Mouse (Mus musculus): ENCODE results near the gene Slc29a3. TPM values are rescaled to one million over a fixed set of nuclear protein-coding genes. Genes with fewer than 3 reads are reported as not detected.
"Not testable (repeated sequence)": the region's sequence is repeated elsewhere in the genome, so short reads cannot be mapped to it uniquely, and the experiment has no call there.

Gene Slc29a3
- total RNA-seq, 4 experiments from 2014 or later = 13.9 to 22.5 (median 17.9) TPM

DNA sequence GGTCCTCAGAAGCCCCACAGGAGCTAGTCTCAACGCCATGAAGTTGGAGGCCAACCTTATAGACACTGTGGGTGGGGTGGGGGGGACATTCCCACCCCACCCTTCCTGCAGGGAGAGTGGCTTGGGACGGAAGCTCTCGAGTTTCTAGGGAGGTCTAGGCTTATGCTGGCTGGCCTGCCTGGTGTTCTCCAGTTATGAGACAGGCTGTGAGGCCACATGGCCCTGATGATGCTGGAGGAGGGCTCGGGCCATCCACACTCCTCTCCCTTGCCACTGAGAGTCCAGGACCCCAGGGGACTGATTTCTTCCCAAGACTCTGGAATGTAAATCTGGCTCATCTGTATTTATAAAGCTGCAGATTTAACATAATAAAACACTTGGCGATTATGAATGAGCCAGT, 25.3 kb downstream of the Slc29a3 start:
- DNase-seq (ENCODE audit: low spot score in 2 of 2) = no peak

DNA sequence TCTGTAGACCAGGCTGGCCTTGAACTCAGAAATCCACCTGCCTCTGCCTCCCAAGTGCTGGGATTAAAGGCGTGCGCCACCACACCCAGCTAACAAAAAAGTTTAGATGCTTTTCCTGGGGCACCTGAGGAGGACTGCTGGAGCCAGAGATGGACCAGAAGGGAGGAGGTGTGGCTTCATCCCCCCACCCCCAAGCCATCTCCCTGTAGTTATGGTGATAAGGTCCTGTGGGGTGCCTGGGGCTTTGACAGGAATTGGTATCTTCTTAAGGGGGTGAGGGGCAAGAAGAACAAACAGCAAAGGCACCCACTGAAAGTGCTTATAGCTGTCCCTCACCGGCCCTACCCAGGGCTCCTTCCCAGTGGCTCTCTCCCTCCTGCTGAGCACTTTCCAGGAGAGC, 25.7 kb downstream of the Slc29a3 start:
- DNase-seq (ENCODE audit: low spot score in 2 of 2) = no peak

DNA sequence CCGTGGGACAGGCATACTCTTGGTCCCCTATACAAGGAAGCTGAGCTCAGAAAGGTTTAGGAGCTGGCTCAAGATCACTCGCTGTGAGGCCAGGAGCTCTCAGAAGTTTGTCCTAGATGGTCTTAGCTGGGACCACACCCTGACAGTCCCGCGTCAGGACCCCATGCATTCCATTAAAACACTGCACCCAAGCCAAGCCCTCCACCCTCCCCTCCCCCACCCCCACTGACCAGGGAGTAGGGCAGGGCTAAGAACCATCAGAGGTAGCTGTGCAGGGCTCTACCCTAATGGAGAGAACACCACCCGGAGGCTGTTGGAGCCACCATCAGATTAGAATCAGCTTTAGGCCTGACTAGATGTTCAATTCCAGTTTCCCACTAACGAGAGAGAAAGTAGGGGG, 28.1 kb downstream of the Slc29a3 start:
- DNase-seq (ENCODE audit: low spot score in 2 of 2) = no peak

DNA sequence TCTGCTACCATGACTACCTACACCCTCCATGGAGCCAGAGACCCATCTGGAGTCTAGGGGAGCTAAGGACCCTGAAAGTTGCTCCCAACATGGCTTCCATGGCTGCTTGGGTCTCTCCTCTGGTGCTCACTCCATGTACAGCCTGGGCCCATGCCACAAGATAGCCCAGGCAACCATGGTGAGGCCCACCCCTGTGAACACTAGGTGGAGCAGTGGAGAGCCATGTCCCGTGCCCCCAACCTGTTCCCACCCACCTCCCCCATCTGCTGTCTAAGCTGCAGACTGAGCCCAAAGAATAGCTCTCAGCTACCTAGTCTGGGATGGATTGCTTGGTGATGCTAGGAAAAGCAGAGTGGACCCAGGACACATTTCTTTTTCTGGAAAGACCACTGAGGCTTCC, 29.2 kb downstream of the Slc29a3 start:
- DNase-seq (ENCODE audit: low spot score in 2 of 2) = no peak

DNA sequence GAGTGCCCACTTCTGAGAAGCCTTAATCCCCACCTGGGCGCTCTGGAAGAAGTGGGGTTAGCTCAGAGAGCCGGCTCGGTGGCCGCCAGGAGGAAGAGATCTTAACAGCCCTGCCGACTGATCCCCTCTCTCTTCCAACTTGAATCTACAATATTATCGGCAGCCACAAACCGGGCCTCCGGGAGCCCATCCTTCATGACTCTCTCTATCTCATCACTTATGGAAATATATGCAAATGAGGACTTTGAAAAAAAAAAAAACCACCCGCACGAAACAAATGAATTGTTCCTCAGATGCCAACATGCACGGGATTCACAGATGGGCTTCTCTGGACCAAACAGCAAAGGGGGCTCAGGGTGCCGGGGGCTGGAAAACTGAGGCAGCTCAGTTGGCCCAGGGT, 31.0 kb downstream of the Slc29a3 start:
- DNase-seq (ENCODE audit: low spot score in 2 of 2) = no peak

DNA sequence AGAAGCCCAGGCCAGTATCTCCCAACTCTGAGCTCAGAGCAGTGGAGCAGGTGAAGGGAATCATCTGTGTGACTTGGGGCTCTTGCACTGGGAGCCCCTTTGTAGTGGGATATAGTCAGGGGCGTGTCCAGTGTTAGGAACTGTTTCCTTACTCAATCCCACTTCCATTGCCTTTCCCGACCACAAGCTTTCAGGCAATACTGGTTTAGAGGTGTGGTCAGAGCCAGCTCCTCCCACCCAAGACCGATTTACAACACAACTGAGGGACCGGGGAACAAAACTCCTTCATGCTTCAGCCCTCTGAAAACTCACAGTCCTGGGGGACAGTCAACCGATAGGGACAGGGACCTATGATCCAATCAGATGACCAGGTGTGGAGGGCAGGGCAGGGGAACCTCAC, 32.1 kb downstream of the Slc29a3 start:
- no peak for DNase-seq (ENCODE audit: low spot score in 2 of 2)

DNA sequence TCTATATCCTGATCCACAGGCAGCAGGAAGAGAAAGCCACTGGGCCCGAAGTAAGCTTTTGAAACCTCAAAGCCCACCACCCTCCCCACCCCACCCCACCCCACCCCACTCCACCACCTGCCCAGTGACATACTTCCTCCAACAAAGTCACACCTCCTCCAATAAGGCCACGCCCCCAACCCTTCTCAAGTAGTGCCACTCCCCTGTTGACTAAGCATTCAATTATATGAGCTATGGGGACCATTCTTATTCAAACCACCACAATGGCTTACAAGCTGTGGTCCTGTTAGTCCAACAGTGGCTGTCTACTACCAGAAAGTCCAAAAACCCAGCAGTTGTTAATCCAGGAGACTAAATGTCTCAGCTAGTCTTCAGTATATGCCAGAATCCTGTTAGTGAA, 34.1 kb downstream of the Slc29a3 start:
- DNase-seq (ENCODE audit: low spot score in 2 of 2) = no peak

DNA sequence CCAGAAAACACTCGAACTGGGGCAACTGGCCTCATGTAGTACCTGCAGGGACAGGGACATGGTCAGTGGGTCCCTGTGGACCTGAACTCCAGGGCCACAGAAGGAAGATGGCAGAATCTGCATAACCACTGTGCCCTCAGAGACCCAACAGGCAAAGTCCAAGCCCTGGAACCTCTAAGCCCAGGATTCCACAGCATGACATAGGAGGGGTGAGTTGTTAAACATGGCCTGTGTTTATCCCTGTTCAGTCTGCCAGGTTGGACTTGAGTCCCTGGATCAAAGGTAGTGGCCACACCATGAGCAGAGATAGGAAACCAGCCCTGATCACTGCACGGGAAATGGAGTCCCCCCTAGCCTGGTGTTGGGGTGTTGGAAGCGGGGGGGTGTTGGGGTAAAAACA, 36.1 kb downstream of the Slc29a3 start:
- no peak for DNase-seq (ENCODE audit: low spot score in 2 of 2)

DNA sequence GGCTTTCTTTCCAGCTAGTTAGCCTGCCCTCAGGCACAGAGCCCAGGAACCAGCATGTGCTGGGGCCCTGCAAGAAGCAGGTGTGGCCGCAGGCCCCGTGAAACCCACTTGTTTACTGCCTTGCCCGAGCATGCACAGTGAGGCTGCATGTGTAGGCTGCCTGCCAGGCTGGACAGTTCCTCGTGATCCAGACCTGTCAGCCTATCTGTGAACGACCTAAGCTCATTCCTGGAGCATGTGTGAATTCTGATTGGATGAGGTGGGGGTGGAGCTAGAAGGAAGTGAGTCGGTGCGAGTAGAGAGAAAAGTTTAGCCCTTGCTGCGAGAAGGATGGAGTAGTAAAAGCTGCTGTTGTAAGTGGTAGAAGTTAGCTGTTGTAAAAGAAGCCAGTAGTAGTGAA, 40.3 kb downstream of the Slc29a3 start:
- DNase-seq (ENCODE audit: low spot score in 2 of 2) = not testable (repeated sequence)

DNA sequence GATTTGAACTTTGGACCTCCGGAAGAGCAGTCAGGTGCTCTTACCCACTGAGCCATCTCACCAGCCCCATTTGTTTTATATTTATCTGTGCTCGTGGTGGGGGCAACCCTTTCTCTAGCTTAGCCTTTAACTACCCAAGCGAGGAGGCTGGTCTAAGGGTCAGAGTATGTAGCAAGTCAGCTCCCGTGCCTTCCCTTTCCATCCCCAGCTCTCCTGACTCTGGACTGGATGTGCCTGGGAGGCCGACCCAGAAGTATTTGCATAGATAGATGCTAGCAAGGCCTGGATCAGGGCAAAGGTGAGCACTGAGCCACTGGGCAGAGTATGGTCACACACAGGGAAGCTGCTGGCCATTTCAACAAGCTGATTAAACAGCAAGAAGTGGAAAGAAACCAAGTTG, 43.8 kb downstream of the Slc29a3 start:
- DNase-seq (ENCODE audit: low spot score in 2 of 2) = no peak

DNA sequence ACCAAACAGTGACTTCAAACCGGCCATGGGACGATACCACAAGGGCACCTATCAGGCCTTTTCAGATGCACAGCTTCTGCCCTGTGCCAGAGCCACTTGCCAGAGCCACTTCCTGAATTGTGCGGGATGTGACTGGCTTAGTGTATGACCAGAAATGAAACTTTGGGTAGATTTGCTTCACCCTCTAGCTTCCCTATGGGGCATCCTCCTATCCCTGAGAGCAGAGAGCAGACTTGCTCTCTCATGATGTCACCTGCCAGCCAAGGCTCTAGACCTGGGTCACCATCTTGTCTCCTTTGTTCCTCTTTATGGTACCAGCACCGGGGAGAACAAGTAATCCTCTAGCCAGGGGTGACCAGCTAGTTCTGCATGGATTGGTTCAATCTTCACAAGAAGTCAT, 46.3 kb downstream of the Slc29a3 start:
- no peak for DNase-seq (ENCODE audit: low spot score in 2 of 2)

DNA sequence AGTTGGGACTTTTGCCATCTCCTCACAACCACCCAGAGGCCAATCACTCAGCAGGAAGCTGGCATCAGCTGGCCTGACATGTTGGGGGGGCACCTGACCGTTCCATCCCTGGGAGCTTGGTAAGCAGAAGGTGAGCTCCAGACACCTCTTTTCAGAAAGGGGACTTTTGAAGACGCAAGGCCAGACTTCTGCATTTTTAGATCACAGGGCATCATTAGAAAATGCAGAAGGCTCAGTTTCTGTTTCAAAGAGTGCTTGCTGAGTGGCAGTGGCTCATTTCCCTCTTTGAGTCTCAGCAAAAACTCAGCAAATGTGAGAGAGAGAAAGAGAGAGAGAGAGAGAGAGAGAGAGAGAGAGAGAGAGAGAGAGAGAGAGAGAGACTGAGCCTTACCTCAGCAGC, 47.5 kb downstream of the Slc29a3 start:
- no peak for DNase-seq (ENCODE audit: low spot score in 2 of 2)

DNA sequence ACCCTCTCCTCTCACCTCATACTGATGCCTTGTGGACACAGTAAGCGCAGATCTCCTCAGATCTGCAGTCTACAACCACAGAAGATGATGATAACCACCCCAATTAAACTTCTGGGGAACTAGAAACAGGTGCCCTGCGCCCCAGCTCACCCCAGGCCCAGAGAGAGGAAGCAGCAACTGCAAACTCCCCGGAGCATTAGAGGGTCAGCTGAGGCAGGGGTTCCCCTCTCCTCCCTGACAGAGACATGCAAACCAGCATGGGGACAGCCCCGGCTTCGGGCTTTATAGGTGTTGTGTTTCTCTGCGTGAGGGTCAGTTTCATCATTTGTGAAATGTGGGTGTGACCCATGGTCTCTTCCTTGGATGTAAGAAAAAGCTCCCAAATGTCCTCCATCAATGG, 54.8 kb downstream of the Slc29a3 start:
- DNase-seq (ENCODE audit: low spot score in 2 of 2) = no peak

DNA sequence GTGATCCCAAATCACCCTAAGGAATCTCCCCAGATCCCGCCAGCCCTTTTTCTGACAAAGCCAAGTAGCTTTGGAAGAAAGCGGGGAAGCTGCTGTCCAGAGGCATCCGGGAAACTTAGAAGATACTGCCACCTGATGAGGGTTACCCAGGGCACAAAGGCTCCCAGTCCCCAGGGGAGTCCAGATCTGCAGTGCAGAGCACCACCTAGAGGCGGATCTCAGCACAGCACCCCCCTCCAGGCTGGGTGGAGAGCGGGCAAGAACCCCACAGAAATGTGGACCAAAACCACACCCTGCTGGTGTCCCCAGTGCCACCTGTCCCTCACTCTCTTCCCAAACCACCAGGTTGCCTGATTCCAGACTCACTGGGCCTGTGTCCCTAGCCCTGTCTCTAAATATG, 55.6 kb downstream of the Slc29a3 start:
- DNase-seq (ENCODE audit: low spot score in 2 of 2) = peak in 1 of 2 experiments; percentile 62

DNA sequence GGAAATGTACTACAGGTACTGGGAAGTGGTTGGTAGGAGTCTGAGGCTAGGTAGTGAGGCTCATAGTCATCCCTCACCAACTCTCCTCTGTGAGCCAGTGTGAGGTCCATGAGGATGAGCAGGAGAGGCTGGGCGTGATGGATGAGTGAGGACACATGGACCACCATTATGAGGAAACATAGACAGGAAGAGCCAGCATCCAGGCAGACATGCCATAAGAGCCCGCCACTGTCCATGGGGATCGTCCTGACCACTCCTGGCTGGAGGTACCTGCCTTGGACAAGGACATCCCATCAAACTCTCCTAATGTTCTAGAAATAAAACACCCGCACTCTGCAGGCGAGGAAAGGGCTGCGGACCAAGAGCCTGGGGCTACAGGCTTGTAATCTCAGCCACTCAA, 56.2 kb downstream of the Slc29a3 start, which contains the start of gene Cdh23:
Gene Cdh23, minus strand, starts transcription at position 101 of the 400 bp plus-strand sequence.
- DNase-seq (ENCODE audit: low spot score in 2 of 2) = no peak

DNA sequence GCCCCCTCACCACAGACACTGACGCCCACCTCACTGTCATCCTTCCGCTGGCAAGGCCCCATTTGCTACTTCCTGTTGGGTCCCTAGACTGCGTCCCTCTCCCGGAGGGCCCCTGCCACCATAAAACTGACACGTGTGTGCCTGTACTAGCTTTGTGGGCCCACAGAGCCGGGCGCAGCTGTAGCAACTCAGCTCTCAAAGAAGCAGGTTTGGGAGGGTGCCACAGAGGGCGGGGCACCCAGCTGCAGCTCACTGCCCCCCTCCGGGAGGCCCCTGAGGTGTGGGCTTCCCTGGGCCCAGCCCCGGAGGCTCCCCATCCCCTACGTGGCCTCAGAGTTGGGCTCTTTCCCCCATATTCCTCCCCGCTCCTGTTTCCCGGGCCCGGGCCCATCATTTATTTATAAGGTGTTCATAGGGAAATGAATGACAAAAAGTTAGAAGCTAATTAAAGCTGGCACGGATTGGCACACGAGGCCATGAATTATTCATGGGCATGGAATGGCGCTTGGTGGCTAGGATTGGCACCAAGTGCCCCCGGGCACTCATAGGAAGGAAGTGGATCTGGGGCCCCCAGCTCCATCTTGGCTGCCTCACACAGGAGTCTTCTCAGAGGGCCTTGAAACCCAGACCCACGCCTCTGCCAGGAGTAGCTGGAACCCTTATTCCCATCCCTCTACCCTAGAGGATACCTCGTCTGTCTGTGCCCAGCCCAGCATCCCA, 60.8 kb downstream of the Slc29a3 start:
- peak in 1 of 2 experiments; percentile 21 for DNase-seq (ENCODE audit: low spot score in 2 of 2)

DNA sequence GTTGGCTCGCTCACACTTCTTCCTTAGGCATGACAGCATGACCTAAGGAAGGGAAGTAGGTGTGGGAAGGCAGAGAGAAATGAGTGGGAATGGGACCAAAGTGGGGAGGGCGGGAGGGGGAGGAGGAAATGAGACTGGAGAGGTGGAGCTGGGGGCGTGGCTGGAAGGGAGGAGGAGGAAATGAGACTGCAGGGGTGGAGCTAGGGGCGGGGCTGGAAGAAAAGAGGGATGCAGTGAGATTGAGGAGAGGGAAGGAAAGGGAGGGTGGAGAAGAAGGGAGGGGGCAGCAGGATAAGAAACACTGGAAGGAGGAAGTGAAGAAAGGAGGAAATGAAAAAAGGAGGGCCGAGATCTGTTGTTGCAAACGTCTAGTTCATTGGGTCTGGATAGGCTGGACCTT, 61.6 kb downstream of the Slc29a3 start:
- DNase-seq (ENCODE audit: low spot score in 2 of 2) = no peak

DNA sequence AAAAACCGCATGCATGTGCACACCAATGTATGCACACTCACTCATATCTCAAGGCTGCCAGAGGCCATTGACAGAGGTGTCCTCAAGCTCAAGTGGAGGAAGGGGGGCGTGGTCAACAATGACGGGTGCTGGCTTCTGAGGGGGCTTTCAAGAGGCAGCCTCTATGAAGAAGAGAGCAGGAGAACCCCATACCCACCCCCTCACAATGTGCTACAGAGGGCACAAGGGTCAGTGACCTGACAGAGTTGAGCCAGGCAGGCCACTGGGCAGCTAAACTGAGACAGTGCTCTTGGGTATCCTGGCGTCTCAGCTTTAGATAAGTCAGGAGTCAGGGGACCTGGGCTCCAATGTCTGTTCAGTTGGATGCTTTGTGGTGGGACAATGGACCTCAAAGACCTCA, 63.2 kb downstream of the Slc29a3 start:
- no peak for DNase-seq (ENCODE audit: low spot score in 2 of 2)

DNA sequence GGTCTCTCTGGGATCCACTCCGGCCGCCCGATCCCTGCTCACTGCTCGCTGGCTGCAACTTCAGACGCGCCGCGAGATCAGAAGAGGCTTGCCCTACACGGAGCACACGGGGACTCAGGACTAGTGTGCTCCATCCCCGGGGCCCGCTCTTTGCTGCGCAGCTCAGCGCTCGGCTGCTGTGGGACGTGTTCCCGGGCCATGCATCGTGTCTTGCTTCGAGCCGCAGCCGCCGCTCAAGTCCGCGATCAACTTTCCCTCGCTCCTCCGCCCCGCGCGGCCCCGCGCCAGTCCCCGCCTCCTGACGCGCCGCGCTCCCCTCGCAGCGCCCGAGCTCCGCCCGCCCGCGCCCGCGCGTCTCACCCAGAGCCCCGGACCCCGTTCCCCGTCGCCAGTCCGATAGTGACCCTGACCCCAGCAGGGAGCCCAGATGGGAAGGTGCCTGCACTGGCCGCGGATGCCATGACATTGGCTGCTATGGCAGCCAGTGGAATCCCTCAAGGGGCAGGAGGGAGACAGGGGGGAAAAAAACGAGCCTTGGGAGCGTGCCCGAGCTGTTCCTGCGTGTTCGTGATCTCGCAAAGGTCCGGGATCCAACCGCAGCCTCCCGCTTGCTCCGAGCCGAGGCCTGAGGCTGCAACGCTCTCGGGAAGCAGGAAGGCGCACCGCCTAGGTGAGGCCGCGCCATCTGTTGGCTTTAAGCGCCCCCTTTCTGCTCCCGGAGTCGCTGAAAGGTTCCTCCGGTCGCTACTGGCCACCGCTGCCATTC, 65.4 kb downstream of the Slc29a3 start:
- peak in 1 of 2 experiments; percentile 31 for DNase-seq (ENCODE audit: low spot score in 2 of 2)

DNA sequence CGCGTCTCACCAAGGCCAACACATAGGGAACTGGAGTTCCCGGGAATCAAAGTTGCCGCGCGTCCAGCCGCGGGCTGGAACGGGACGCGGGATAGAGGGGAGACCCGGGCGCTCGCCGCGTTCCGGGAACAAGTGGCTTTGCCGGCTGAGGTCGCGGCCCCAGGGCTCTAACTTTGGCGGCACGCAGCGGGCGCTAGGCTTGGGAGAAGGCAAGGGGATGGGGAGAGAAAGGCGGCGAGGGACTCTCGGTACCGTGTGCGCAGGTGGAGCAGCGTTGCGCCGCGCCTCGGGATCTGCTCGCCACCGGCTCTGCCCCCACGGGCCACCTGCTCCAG, 66.0 kb downstream of the Slc29a3 start:
- no peak for DNase-seq (ENCODE audit: low spot score in 2 of 2)

DNA sequence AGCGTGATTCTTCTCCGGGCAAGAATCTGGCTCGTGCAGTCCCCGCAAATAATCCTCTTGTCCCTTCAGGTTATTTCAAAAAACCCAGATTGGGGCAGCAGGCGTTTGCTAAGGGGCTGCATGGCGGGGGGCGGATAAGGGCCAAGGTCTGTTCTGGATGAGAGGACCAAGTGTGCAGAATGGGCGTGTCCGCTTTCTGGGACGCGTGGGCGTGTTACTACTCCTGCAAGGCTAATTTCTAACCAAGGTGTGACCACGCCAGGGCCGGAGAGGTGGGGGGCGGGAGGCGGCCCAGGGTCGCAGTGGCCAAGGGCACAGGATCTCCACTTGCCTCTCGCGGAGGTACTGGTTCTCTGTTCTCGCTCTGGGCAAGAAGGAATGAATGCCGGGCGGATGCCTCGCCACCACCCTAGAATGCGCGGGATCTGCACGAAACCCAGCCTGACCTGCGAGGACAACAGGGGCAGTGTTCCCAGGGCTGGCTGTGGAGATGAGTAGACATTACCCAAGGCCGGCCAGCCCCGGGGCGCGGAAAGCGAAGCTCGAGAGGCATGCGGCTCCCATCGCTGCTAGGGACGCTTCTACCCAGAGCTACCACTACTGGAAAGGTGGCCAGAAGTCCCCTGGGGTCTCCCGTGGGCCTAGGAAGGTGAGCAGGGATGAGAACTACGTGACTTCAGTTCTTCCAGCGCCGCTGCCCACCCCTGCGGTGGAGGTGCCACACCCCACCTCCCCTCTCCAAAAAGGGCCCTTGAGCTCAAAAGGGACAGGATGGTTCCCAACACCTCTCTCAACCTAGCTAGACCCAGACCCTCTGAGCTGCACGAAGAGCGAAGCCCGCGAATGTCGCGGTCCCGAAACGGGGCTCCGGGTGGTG, 66.6 kb downstream of the Slc29a3 start:
- DNase-seq (ENCODE audit: low spot score in 2 of 2) = no peak

DNA sequence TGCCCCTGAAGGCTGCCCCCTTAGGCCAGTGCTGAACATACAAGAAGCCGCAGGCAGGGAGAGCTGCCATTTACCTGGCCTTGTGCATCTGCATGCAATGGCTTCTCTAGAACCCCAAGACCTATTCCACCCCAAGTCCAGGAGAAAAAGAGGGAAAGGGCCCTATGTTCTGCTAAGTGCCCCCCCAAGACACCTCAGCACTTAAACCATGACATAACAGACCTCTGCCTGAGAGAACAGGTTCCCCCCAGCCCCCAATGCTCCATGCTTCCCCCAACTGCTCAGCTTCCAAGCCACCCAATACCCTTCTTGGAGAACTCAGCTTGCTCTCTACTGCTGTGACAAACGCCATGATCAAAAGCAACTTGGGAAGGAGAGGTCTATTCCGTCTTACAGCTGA, 73.7 kb downstream of the Slc29a3 start:
- DNase-seq (ENCODE audit: low spot score in 2 of 2) = no peak
